Comparison of ENCODE assay signal across 26 mouse cellular contexts in the genomic region with DNA sequence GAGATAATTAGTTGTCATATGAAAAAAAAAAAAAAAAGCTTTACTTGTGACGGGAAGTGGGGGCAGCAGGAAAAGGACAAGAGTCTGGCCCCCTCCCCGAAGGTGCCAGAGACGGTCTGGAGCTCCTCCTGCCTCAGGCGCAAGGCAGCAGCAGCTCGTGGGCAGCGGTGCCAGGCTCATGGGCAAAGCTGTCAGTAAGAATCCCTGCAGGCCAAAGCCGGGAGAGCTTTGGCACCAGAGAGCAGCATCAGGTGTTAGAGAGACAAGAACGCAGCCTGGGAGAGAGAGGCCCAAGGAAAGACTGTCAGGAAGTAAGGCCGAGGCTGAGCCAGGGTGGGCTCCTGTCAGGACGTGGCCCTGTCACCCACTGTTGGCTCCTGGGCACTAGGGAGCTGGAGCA. TPM values are rescaled to one million over a fixed set of nuclear protein-coding genes. Genes with fewer than 3 reads are reported as not detected.
DNase-seq lines count a peak whose midpoint lies in the region; ATAC-seq and TF ChIP-seq lines count a peak whose summit lies in the region.
"Had no signal": no experiment of that assay in that cellular context is flagged by ENCODE, and none has a peak within 500 bp of the region (broad histone marks: within the 10 kb centered on the region; RNA-seq: fewer than 3 reads in every experiment).

No protein-coding gene starts in this region.

- TF ChIP-seq CTCF in kidney, adult 2 months (conservative IDR thresholded peaks at IDR 0.05; ENCODE audit: insufficient read depth, insufficient read length, low read depth, low read length), result no peak
- no peak for TF ChIP-seq CTCF in brain, embryonic 14.5 days (IDR thresholded peaks at IDR 0.05; ENCODE audit: borderline replicate concordance, extremely low read depth, insufficient read depth, insufficient read length)

- no peaks in the 10 kb centered on the region for H3K27me3 ChIP-seq in kidney, adult 2 months (replicated peaks; ENCODE audit: control insufficient read depth, insufficient read depth, low read length)
- no peaks in the 10 kb centered on the region for H3K27me3 ChIP-seq in midbrain, embryonic 11.5 days (ENCODE audit: control insufficient read depth, insufficient read depth, low read length)
- no peaks in the 10 kb centered on the region for H3K27me3 ChIP-seq in midbrain, embryonic 14.5 days (ENCODE audit: control insufficient read depth, insufficient read depth, low read length)
- H3K27me3 ChIP-seq: embryonic facial prominence, embryonic 13.5 days; forebrain, embryonic 15.5 days; heart, embryonic 13.5 days; hindbrain, embryonic 15.5 days; intestine, embryonic 15.5 days; limb, embryonic 13.5 days; lung, embryonic 15.5 days; midbrain, embryonic 12.5 days; neural tube, embryonic 15.5 days had no signal

- H3K4me1 ChIP-seq in kidney, adult 2 months (ENCODE audit: control insufficient read depth, insufficient read depth, low read length), result 0 out of 2 replicates have a peak, but pooled peaks cover 3% of the 10 kb centered on the region
- H3K4me1 ChIP-seq in midbrain, embryonic 11.5 days (ENCODE audit: control insufficient read depth, insufficient read depth, low read length), result no peaks in the 10 kb centered on the region
- H3K4me1 ChIP-seq in midbrain, embryonic 14.5 days (ENCODE audit: control insufficient read depth, insufficient read depth, low read length), result peaks cover 3% of the 10 kb centered on the region; the same call in 1 of the 2 replicates
- H3K4me1 ChIP-seq: forebrain, embryonic 15.5 days; intestine, embryonic 15.5 days; lung, embryonic 15.5 days; neural tube, embryonic 15.5 days had no signal

- H3K36me3 ChIP-seq in kidney, adult 2 months (ENCODE audit: control insufficient read depth, insufficient read depth, low read length), result peaks cover 2% of the 10 kb centered on the region; the same call in 1 of the 2 replicates
- H3K36me3 ChIP-seq in midbrain, embryonic 11.5 days (ENCODE audit: control insufficient read depth, insufficient read depth, low read length), result no peaks in the 10 kb centered on the region
- peaks cover 23% of the 10 kb centered on the region for H3K36me3 ChIP-seq in midbrain, embryonic 14.5 days (ENCODE audit: control insufficient read depth, insufficient read depth, low read length)
- H3K36me3 ChIP-seq: intestine, embryonic 15.5 days had no signal

- ATAC-seq in midbrain, embryonic 11.5 days (ENCODE audit: low FRiP score), result no peak
- ATAC-seq in midbrain, embryonic 14.5 days (ENCODE audit: low FRiP score, low TSS enrichment), result no peak

- no peak for TF ChIP-seq POLR2A in kidney, adult 2 months (IDR thresholded peaks at IDR 0.05; ENCODE audit: low read depth, low read length)
- no peak for TF ChIP-seq POLR2A in brain, embryonic 14.5 days (IDR thresholded peaks at IDR 0.05; ENCODE audit: borderline replicate concordance, extremely low read depth, insufficient read depth, insufficient read length, poor library complexity, severe bottlenecking)

- 79% methylated on average over 10 of the region's 10 CpGs for WGBS in kidney, adult 2 months
- WGBS in midbrain, embryonic 11.5 days, result 92% methylated on average over 10 of the region's 10 CpGs
- WGBS in midbrain, embryonic 14.5 days, result 79% methylated on average over 10 of the region's 10 CpGs

- H3K9ac ChIP-seq in midbrain, embryonic 11.5 days (ENCODE audit: low read length), result no peak overlapping the region
- H3K9ac ChIP-seq in midbrain, embryonic 14.5 days (replicated peaks; ENCODE audit: low read length), result no peak overlapping the region
- H3K9ac ChIP-seq: embryonic facial prominence, embryonic 13.5 days; forebrain, embryonic 15.5 days; heart, embryonic 13.5 days; hindbrain, embryonic 15.5 days; intestine, embryonic 15.5 days; limb, embryonic 13.5 days; lung, embryonic 15.5 days; neural tube, embryonic 15.5 days had no signal

- no peak overlapping the region for H3K4me3 ChIP-seq in kidney, adult 2 months (ENCODE audit: insufficient read depth, low read depth, low read length)
- no peak overlapping the region for H3K4me3 ChIP-seq in midbrain, embryonic 11.5 days (ENCODE audit: low read depth, low read length)
- no peak overlapping the region for H3K4me3 ChIP-seq in midbrain, embryonic 14.5 days (replicated peaks; ENCODE audit: low read depth, low read length)
- H3K4me3 ChIP-seq: embryonic facial prominence, embryonic 13.5 days; forebrain, embryonic 10.5 days; forebrain, embryonic 15.5 days; heart, embryonic 13.5 days; hindbrain, embryonic 10.5 days; hindbrain, embryonic 15.5 days; intestine, embryonic 15.5 days; limb, embryonic 13.5 days; lung, embryonic 15.5 days; midbrain, embryonic 12.5 days; neural tube, embryonic 15.5 days had no signal

- peak; percentile 55 for DNase-seq in adrenal gland, adult 2 months
- DNase-seq in adrenal gland, postnatal 25 days, result no peak
- DNase-seq in kidney, adult 2 months, result peak; percentile 27
- no peak for DNase-seq in kidney, postnatal 14 days
- peak; percentile 51 for DNase-seq in midbrain, embryonic 11.5 days (ENCODE audit: low spot score, missing footprints)
- no peak for DNase-seq in midbrain, embryonic 14.5 days
- peak; percentile 25 for DNase-seq in brain, embryonic 14.5 days (ENCODE audit: low read depth)
- DNase-seq: cerebellum, adult 18-20 months; heart, postnatal 10 days; layer of hippocampus, postnatal 36 days; right cerebral cortex, adult 18-20 months; right cerebral cortex, postnatal 4 days; thymus, postnatal 4 days had no signal

- H3K4me2 ChIP-seq in midbrain, embryonic 11.5 days, result no peak overlapping the region
- no peak overlapping the region for H3K4me2 ChIP-seq in midbrain, embryonic 14.5 days (ENCODE audit: low read length)
- H3K4me2 ChIP-seq: embryonic facial prominence, embryonic 13.5 days; forebrain, embryonic 15.5 days; heart, embryonic 13.5 days; hindbrain, embryonic 15.5 days; intestine, embryonic 15.5 days; limb, embryonic 13.5 days; liver, embryonic 11.5 days; lung, embryonic 15.5 days; midbrain, embryonic 12.5 days; neural tube, embryonic 15.5 days had no signal

- no peak overlapping the region for H3K27ac ChIP-seq in kidney, adult 2 months (ENCODE audit: insufficient read depth, low read depth, low read length)
- H3K27ac ChIP-seq in midbrain, embryonic 11.5 days (ENCODE audit: low read depth, low read length), result no peak overlapping the region
- no peak overlapping the region for H3K27ac ChIP-seq in midbrain, embryonic 14.5 days (replicated peaks; ENCODE audit: low read depth, low read length)
- H3K27ac ChIP-seq: embryonic facial prominence, embryonic 13.5 days; forebrain, embryonic 10.5 days; forebrain, embryonic 15.5 days; hindbrain, embryonic 10.5 days; hindbrain, embryonic 15.5 days; intestine, embryonic 15.5 days; limb, embryonic 13.5 days; lung, embryonic 15.5 days; midbrain, embryonic 12.5 days; neural tube, embryonic 15.5 days had no signal

- H3K9me3 ChIP-seq in midbrain, embryonic 11.5 days (ENCODE audit: control insufficient read depth, low read length), result no peaks in the 10 kb centered on the region; the same call in 1 of the 2 replicates
- H3K9me3 ChIP-seq in midbrain, embryonic 14.5 days (ENCODE audit: control insufficient read depth, low read length), result no peaks in the 10 kb centered on the region
- H3K9me3 ChIP-seq: embryonic facial prominence, embryonic 13.5 days; forebrain, embryonic 15.5 days; G1E; heart, embryonic 13.5 days; hindbrain, embryonic 15.5 days; intestine, embryonic 15.5 days; lung, embryonic 15.5 days; midbrain, embryonic 12.5 days; neural tube, embryonic 15.5 days had no signal

RNA-seq across cellular contexts. Expression of a gene that starts 22.5 kb away (rescaled TPM):
- total RNA-seq in adrenal gland, adult 2 months (2021), result 10 to 100 TPM; 72.8 to 86.4 TPM
- 13.4 and 13.8 TPM in 2 replicates for polyA plus RNA-seq in adrenal gland, adult 2 months (2012; rRNA removed)
- 88.0 and 88.5 TPM in 2 replicates for total RNA-seq in adrenal gland, postnatal 25 days (2021)
- 14.0 and 15.6 TPM in 2 replicates for polyA plus RNA-seq in kidney, adult 2 months (2012; rRNA removed)
- 18.9 and 19.4 TPM in 2 replicates for polyA plus RNA-seq in midbrain, embryonic 11.5 days (2014; fragmentation: Nextera tagmentation; extraction: Ambion mirVana)
- polyA plus RNA-seq in midbrain, embryonic 14.5 days (2014; fragmentation: Nextera tagmentation; extraction: Ambion mirVana), result 29.3 and 32.4 TPM in 2 replicates
- 41.2 and 44.9 TPM in 2 replicates for polyA plus RNA-seq in brain, embryonic 14.5 days (2012; rRNA removed)

Comparison
In these comparisons a context has a peak if more than half of its experiments do, and no peak if none do; other contexts are left out.
1. DNase-seq: peak in adrenal gland, adult 2 months (single experiment), kidney, adult 2 months (single experiment), midbrain, embryonic 11.5 days (single experiment) and brain, embryonic 14.5 days (single experiment); none in adrenal gland, postnatal 25 days (single experiment), kidney, postnatal 14 days (single experiment) and midbrain, embryonic 14.5 days (single experiment).